Mouse (Mus musculus): ENCODE results near the gene Zyg11a.

DNA sequence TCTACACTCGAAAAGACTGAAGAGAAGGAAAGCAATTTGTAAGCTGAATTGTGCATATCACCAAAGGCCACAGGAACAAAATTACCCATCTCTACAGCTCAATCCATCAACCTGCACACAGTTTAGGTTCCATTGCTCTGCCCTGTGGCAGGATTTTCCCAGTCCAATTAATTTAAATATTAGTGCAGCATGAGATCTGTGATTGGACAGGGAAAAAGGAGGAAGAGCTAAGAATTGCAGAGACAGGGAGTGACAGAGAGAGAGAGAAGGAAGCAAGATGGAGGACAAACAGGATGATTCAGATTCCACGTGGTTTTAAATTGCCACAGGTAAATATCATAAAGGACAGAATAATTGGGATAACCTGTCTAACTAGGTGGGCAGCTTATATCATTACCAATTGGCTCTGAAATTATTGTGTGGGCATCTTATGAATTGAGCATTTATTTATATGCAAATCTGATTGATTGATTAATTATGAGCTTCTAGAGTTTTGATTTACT lies 25.0 kb downstream of the Zyg11a start:
- no peak for TF ChIP-seq POLR2A (IDR thresholded peaks at IDR 0.05; ENCODE audit: borderline replicate concordance, low read depth, low read length)
- no peak for TF ChIP-seq CTCF (IDR thresholded peaks at IDR 0.05; ENCODE audit: low read depth, low read length)
